Mouse (Mus musculus) testis, postnatal 14 days (tissue): Measurements from ENCODE around the gene Olfr981.
"Not testable (repeated sequence)": the region's sequence is repeated elsewhere in the genome, so short reads cannot be mapped to it uniquely, and the experiment has no call there.

Experiments
- DNase-seq: peaks from one replicate; pipeline ENCODE4 v3.0.0; 2021; ENCODE audit warnings: low spot score

Olfr981 gene

GRCm38 (mm10) chr9:40021164-40021563, at the start of gene Olfr981:
Gene Olfr981 (plus strand): TSS chr9:40021464.
- no peak for DNase-seq

DNA sequence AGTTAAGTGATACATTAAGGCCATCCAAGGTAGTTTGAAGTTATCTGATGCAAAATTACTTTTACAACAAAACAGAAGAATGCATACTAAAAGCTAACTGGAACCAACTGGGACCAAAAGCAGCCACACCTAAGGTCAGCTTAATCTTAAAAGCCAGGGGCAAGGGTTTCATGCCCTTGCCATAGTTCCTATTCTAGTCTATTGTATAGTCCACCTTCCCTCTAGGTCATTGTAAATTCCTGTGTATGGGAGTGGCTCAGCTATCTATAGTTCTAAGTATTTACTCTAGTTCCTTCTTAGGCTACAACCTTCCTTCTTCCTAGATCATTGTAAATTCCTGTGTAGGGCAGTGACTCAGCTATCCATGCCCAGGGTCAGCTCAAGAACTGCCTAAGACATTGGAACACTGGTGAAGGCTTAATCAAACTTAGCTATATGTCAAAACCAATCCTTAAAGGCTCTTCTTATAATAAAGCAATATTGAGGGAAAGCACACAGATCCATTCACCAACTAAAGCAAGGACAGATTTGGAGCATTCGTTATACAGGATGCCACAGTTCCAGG, 44.6 kb upstream of the Olfr981 start:
- DNase-seq: not testable (repeated sequence)

DNA sequence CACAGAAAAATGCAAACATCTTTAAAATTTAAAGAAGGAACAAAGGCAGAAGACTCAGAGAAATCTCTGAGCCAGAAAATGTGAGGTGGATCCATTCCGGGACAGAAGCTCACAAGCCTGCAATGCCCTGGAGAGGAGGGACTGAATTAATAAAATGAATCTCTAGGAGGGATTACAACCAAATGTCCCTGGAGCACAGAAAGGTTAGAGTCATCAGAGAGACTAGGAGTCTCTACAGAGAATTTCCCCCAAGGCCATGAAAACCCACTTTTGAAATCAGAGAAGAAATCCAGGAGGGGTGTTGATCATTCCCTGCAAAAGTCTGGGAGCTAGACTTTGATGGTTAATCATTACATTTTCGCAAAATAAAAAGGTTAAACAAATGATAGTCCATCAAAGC, 29.5 kb upstream of the Olfr981 start, which contains the start of gene Olfr978:
Olfr978 (plus strand) TSS at position 301 of the 400 bp plus-strand sequence.
- DNase-seq: no peak

DNA sequence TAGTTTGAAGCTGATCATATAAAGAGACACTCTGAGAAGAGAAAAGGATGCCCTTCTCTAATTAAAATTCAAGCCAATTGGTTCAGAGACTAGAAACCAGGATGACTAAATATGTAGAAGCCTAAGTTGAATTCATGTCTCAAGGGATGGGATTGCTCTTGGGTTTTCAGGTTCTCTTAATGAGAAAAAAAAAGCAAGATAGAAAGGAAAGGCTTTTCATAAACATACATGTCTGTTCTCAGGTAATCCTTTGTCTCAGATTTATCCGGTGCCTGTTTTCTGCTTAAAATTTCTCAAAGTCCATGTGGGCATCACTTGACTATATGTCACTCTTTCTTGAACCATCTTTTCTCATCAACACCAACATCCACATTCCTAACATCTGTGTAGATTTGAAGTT, 17.9 kb upstream of the Olfr981 start, which contains the start of gene Olfr979:
Olfr979 (minus strand) TSS at position 101 of the 400 bp plus-strand sequence.
- no peak for DNase-seq

- DNase-seq: no peak
Measured at GRCm38 (mm10) chr9:40009482-40009881, 11.8 kb upstream of the Olfr981 start, which contains the start of gene Olfr980. Gene Olfr980 (minus strand): TSS chr9:40009582.

DNA sequence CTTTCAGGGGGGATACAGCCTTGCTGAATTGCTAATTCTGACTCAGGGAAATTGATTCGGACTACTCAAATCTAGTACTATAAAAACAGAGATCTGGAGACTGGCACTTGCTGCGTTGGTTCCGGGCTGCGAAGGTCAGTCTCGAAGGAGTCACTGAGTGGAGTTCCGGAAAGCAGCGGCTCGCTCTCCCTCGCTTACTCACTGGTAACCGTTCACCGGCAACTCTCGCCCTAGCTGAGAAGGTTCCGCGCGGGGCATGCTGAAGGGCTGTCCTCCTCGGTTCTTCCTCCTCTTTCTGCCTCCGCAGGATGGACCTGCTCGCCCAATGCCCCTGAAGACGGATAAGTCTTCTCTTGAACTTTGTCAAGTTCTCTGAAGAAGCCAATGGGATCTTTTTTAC, 28.9 kb downstream of the Olfr981 start:
- DNase-seq: peak; percentile 35

DNA sequence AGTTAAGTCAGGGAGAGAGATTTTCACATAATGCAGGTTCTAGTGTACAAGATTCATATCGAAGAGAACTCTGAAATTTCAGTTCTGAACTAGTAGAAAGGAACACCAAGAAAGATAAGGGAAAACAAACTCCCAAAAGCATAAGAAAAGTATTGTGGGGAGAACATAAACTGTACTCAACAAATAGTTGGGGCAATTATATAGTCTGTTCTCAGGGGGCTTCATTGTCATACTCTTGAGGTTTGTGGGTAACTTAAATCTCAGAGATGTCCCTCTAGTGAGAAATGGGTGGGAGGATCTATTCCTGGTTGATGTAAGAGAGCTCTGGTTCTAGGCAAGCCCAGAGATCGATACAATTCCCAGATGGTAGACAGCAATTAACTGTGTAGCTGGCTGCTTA, 52.3 kb downstream of the Olfr981 start, which contains the start of gene Olfr982:
Olfr982 (plus strand) TSS at position 301 of the 400 bp plus-strand sequence.
- no peak for DNase-seq
